Mouse (Mus musculus) stomach, postnatal 0 days (tissue): ENCODE measurements around the gene C2. TPM values are rescaled to one million over a fixed set of nuclear protein-coding genes. Genes with fewer than 3 reads are reported as not detected.

ENCODE experiments used
- ATAC-seq: fragments of 200-750 bp; cut with Nextera tagmentation; 2 replicates; pipeline ENCODE4 v1.8.0; 2017; ENCODE audit not compliant: low FRiP score, low TSS enrichment
- DNase-seq: peaks from one replicate; pipeline ENCODE4 v3.0.0-alpha.2; 2016; ENCODE audit warnings: low spot score
- H3K27ac ChIP-seq: fragments of 300-500 bp; sonication (generic); replicated peaks from 2 replicates; pipeline ENCODE4 v1.5.1; 2014; ENCODE audit warnings: mild to moderate bottlenecking, control low read depth
- H3K27me3 ChIP-seq: fragments of 300-500 bp; sonication (generic); 2 replicates; pipeline ENCODE4 v1.6.1; 2014; ENCODE audit warnings: low read length; ENCODE audit not compliant: control insufficient read depth, insufficient read depth
- H3K36me3 ChIP-seq: fragments of 300-500 bp; sonication (generic); 2 replicates; pipeline ENCODE4 v1.6.1; 2014; ENCODE audit warnings: low read length, mixed read lengths; ENCODE audit not compliant: control insufficient read depth, insufficient read depth
- H3K4me1 ChIP-seq: fragments of 300-500 bp; sonication (generic); replicated peaks from 2 replicates; pipeline ENCODE4 v1.6.1; 2014; ENCODE audit warnings: antibody characterized with exemption; ENCODE audit not compliant: control insufficient read depth, insufficient read depth
- H3K4me2 ChIP-seq: fragments of 300-500 bp; sonication (generic); replicated peaks from 2 replicates; pipeline ENCODE4 v1.6.1; 2014; ENCODE audit warnings: low read depth, mild to moderate bottlenecking, control low read depth, moderate library complexity
- H3K4me3 ChIP-seq: fragments of 300-500 bp; sonication (generic); 2 replicates; pipeline ENCODE4 v1.5.1; 2014; ENCODE audit warnings: low read depth, low read length, control low read depth
- H3K9ac ChIP-seq: fragments of 300-500 bp; sonication (generic); 2 replicates; pipeline ENCODE4 v1.6.1; 2014; ENCODE audit warnings: mild to moderate bottlenecking, low read length, control low read depth, mixed read lengths
- H3K9me3 ChIP-seq: fragments of 300-500 bp; sonication (generic); 2 replicates; pipeline ENCODE4 v1.6.1; 2016; ENCODE audit warnings: low read length; ENCODE audit not compliant: control insufficient read depth
- CTCF ChIP-seq: IDR thresholded peaks from 2 replicates; pipeline ENCODE4 v1.5.1; 2016; ENCODE audit warnings: antibody characterized with exemption, low read depth, mild to moderate bottlenecking, moderate library complexity
- EP300 ChIP-seq: optimal IDR thresholded peaks from 2 replicates; pipeline ENCODE3; 2016; ENCODE audit warnings: antibody characterized with exemption
- WGBS: fragments of 180-500 bp; shearing (Covaris S2); extraction: QIAGEN DNeasy Blood & Tissue Kit; methylation state at CpG from one replicate; pipeline ENCODE4 v1.1.7; 2014; 5-methylcytosine and 5-hydroxymethylcytosine counted together
- polyA plus RNA-seq: library from polyadenylated mRNA; unstranded; fragments of >200 nt; fragmentation: Nextera tagmentation; extraction: Ambion mirVana; gene quantifications from 2 replicates; pipeline ENCODE4 v1.2.1, GENCODE M21; 2015

The C2 gene
- polyA plus RNA-seq, 1 experiment from 2014 or later = 4.8 TPM

DNA sequence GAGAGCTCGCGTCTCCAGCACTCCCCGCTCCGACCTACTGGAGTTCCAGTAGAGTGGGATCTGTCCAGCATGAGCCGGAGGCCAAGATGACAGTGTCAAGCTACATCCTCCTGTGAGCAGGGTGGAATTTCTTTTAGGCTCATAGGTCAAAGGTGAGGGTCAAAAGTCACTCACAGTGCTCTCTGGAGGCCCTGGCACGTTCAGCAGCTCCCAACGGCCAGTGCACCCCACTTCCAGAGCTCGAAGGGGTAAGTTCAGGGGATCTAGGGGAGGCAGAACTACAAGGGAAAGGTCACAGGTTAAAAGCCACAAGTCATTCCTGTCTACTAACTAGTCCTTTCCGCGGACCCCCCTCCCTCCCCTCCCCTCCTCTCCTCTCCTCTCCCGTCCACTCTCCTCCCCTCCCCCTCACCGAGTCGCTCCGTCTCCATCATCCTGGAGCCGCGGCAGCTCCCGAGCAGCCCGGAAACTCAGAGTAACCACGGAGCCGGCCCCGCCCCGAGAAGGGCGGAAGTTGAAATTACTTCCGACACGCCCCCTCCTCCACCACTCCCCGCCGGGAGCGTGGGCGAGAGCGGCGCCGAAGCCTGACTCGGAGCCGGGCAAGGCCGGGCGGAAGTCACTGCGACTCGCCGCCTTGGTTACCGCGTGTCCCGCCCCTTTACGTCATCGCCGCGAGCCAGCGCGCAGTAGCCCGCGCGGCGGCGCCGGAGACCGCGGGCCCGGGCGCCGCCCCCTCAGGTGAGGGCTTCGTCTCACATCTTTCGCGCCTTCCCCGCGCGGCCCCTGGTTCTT lies 48.1 kb downstream of the C2 start, which contains the start of the genes Skiv2l and Nelfe:
Skiv2l (minus strand) TSS at position 489 of the 795 bp plus-strand sequence.
Nelfe (plus strand) TSS at position 670 of the 795 bp plus-strand sequence.
- ATAC-seq (peak; percentile 97), DNase-seq (peak; percentile 99)
- Histone ChIP-seq H3K4me1 (0 out of 2 replicates have a peak, but pooled peaks cover 2% of the 10 kb centered on the region), H3K27ac (peak within 1 kb of the TSS; percentile 73), H3K9ac (peak within 1 kb of the TSS; percentile 85), H3K4me3 (peak within 1 kb of the TSS; percentile 87), H3K36me3 (peaks cover 18% of the 10 kb centered on the region), H3K27me3 (no peaks in the 10 kb centered on the region), H3K4me2 (peak within 1 kb of the TSS; percentile 98), H3K9me3 (no peaks in the 10 kb centered on the region)
- TF ChIP-seq CTCF = no peak
- no peak for TF ChIP-seq EP300
- under 1% methylated on average over 61 of the region's 65 CpGs for WGBS

DNA sequence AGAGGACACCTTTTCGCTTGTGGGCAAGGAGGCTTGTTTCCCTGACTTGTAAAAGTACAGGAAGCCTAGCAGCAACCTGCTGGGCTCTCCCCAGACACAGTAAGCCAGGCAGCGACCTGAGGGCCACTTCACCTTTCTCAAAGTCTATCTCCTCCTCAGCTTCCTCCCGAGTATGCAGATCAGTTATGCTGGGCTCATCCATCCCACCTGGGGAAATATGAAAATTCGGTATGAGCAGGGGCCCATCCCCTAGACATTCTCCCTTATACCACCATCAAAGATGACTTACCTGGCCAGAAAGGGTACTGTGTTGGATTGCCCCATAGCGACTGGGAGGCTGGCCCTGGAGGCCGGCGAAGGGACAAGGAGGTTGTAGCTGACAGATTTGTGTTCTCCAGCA lies 50.5 kb downstream of the C2 start:
- Histone ChIP-seq H3K4me1 (0 out of 2 replicates have a peak, but pooled peaks cover 2% of the 10 kb centered on the region), H3K27ac (no peak overlapping the region), H3K4me3 (no peak overlapping the region), H3K9me3 (no peaks in the 10 kb centered on the region), H3K36me3 (peaks cover 11% of the 10 kb centered on the region), H3K27me3 (no peaks in the 10 kb centered on the region), H3K9ac (no peak overlapping the region), H3K4me2 (no peak overlapping the region)
- ATAC-seq (no peak), DNase-seq (no peak)
- no peak for TF ChIP-seq EP300
- TF ChIP-seq CTCF = no peak
- 94% methylated on average over 7 of the region's 7 CpGs for WGBS

DNA sequence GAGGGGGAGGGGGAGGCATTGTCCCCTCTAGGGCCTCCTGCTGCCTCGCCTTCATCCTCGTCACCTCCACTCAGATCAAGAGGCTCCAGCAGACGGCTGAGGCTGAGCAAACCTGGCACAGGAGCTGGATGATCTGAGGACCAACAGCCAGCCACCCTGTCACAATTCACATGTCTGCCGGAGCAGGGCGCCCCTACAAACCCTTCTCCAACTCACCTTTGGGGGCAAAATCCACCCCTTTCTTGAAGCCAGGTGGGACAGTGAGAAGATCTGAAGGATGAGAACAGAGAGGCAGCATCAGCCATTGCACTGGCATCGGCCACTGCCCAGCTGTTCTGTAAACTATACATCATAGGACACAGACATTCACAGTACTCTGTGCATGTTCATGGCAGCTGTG lies 50.9 kb downstream of the C2 start:
- no peak for DNase-seq
- ATAC-seq = no peak
- TF ChIP-seq CTCF (no peak), EP300 (no peak)
- H3K4me1 ChIP-seq = 0 out of 2 replicates have a peak, but pooled peaks cover 2% of the 10 kb centered on the region
- H3K27ac ChIP-seq = no peak overlapping the region
- H3K4me2 ChIP-seq = no peak overlapping the region
- H3K9me3 ChIP-seq = no peaks in the 10 kb centered on the region
- no peak overlapping the region for H3K9ac ChIP-seq
- no peak overlapping the region for H3K4me3 ChIP-seq
- peaks cover 9% of the 10 kb centered on the region for H3K36me3 ChIP-seq
- no peaks in the 10 kb centered on the region for H3K27me3 ChIP-seq
- 92% methylated on average over 6 of the region's 6 CpGs for WGBS

DNA sequence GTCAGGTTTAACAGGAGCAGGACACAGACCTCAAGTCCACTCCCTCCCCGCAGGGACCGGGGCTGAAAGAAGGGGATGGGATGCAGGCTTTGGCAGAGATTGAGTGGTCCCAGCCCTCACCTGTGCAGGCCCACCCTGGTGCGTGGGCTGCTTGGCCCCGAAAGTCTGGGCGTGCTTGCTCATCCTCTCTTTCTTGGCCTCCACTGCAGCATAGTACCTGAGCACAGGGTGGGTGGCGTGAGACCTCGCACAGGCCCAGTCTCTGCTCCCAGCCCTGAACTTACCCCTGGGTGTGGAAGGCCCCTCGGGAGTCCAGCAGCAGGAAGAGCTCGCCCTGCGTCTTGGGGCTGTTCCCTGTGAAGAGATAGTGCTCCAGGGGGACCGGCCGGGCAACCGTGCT lies 53.2 kb downstream of the C2 start:
- H3K27ac ChIP-seq = no peak overlapping the region
- no peaks in the 10 kb centered on the region for H3K9me3 ChIP-seq
- no peak overlapping the region for H3K9ac ChIP-seq
- H3K4me3 ChIP-seq = no peak overlapping the region
- H3K4me1 ChIP-seq = no peaks in the 10 kb centered on the region
- peaks cover 20% of the 10 kb centered on the region for H3K36me3 ChIP-seq
- TF ChIP-seq CTCF = no peak
- TF ChIP-seq EP300 = no peak
- DNase-seq (no peak), ATAC-seq (no peak)
- H3K4me2 ChIP-seq = no peak overlapping the region
- 92% methylated on average over 12 of the region's 13 CpGs for WGBS
- H3K27me3 ChIP-seq = no peaks in the 10 kb centered on the region

DNA sequence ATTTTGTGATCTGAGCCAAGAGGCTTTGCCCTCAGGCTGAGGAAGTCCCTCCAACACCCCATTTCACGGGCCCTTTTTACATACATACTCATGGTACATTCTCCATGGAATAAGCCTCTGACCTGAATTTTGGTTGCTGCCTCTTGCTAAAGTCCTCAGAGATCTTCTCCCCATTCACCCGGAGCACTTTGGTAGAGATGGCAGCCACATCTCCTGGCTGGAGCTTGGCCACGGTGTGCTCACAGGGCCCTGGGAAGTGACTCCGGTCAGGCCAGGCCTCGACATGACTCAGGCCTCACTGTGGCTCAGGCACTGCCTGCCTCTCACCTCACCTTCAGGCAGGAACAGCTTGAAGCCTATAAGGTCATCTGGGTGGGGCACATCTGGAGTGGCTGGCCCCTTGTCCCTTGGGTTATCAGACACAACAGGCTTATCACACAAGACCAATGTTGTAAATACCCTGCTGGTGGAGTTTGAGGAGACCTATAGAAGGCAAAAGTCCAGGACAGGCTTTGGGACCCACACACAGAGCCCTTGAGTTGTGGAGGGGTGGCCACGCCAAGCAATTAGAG lies 57.2 kb downstream of the C2 start:
- no peak for TF ChIP-seq EP300
- no peak for TF ChIP-seq CTCF
- DNase-seq (no peak), ATAC-seq (no peak)
- 81% methylated on average over 6 of the region's 6 CpGs for WGBS
- Histone ChIP-seq H3K27ac (no peak overlapping the region), H3K36me3 (peaks cover 20% of the 10 kb centered on the region), H3K9ac (no peak overlapping the region), H3K4me1 (0 out of 2 replicates have a peak, but pooled peaks cover 5% of the 10 kb centered on the region), H3K9me3 (no peaks in the 10 kb centered on the region), H3K27me3 (no peaks in the 10 kb centered on the region), H3K4me3 (no peak overlapping the region), H3K4me2 (no peak overlapping the region)

DNA sequence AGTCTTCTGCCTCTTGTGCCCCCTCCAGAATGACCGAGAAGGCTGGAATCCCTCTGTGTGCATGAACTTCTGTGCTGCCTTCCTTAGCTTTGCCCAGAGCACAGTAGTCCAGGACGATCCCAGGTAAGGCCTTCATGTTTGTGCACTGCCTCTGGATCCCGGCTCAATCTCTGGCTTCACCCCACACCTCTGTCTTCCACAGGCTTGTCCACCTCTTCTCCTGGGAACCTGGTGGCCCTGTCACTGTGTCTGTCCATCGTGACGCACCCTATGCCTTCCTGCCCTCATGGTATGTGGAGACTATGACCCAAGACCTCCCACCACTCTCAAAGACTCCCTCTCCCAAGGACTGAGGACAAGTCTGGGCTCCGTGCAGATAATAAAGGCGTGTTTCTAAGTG lies 59.3 kb downstream of the C2 start:
- ATAC-seq = no peak
- no peaks in the 10 kb centered on the region for H3K27me3 ChIP-seq
- H3K4me3 ChIP-seq = no peak overlapping the region
- no peak overlapping the region for H3K27ac ChIP-seq
- DNase-seq = no peak
- H3K9me3 ChIP-seq = no peaks in the 10 kb centered on the region
- 86% methylated on average over 7 of the region's 7 CpGs for WGBS
- H3K36me3 ChIP-seq = peaks cover 15% of the 10 kb centered on the region
- 0 out of 2 replicates have a peak, but pooled peaks cover 5% of the 10 kb centered on the region for H3K4me1 ChIP-seq
- H3K9ac ChIP-seq = no peak overlapping the region
- no peak overlapping the region for H3K4me2 ChIP-seq
- TF ChIP-seq EP300 = no peak
